In genomic region chr5:68350921-68351320, GRCm38 (mm10) we compare ENCODE assay signal across 26 mouse cellular contexts.
DNase-seq lines count a peak whose midpoint lies in the region; ATAC-seq and TF ChIP-seq lines count a peak whose summit lies in the region.
"Had no signal": no experiment of that assay in that cellular context is flagged by ENCODE, and none has a peak within 500 bp of the region (broad histone marks: within the 10 kb centered on the region; RNA-seq: fewer than 3 reads in every experiment).

No protein-coding gene starts in this region.

- TF ChIP-seq CTCF in hindbrain, postnatal 0 days (IDR thresholded peaks at IDR 0.05; ENCODE audit: low read depth), result no peak
- TF ChIP-seq CTCF in brain, embryonic 14.5 days (IDR thresholded peaks at IDR 0.05; ENCODE audit: borderline replicate concordance, extremely low read depth, insufficient read depth, insufficient read length), result no peak

- 70% methylated on average over 2 of the region's 2 CpGs for WGBS in hindbrain, postnatal 0 days
- 77% methylated on average over 2 of the region's 2 CpGs for WGBS in hindbrain, embryonic 14.5 days

- no peak for TF ChIP-seq POLR2A in brain, embryonic 14.5 days (IDR thresholded peaks at IDR 0.05; ENCODE audit: borderline replicate concordance, extremely low read depth, insufficient read depth, insufficient read length, poor library complexity, severe bottlenecking)

- H3K27me3 ChIP-seq in hindbrain, postnatal 0 days (ENCODE audit: insufficient read depth, low read length), result no peaks in the 10 kb centered on the region
- no peaks in the 10 kb centered on the region for H3K27me3 ChIP-seq in hindbrain, embryonic 14.5 days (ENCODE audit: control insufficient read depth, insufficient read depth, low read length)
- H3K27me3 ChIP-seq: embryonic facial prominence, embryonic 13.5 days; forebrain, embryonic 12.5 days; forebrain, embryonic 15.5 days; heart, embryonic 12.5 days; heart, embryonic 15.5 days; hindbrain, embryonic 13.5 days had no signal

- no peak overlapping the region for H3K4me3 ChIP-seq in hindbrain, postnatal 0 days (ENCODE audit: low read length)
- no peak overlapping the region for H3K4me3 ChIP-seq in hindbrain, embryonic 14.5 days (replicated peaks; ENCODE audit: low read length)
- H3K4me3 ChIP-seq: embryonic facial prominence, embryonic 10.5 days; embryonic facial prominence, embryonic 13.5 days; erythroblast, embryonic 14.5 days; forebrain, embryonic 12.5 days; forebrain, embryonic 15.5 days; heart, embryonic 12.5 days; heart, embryonic 15.5 days; hindbrain, embryonic 10.5 days; hindbrain, embryonic 13.5 days had no signal

- H3K36me3 ChIP-seq in hindbrain, postnatal 0 days (ENCODE audit: insufficient read depth, low read length), result no peaks in the 10 kb centered on the region
- no peaks in the 10 kb centered on the region for H3K36me3 ChIP-seq in hindbrain, embryonic 14.5 days (replicated peaks; ENCODE audit: control insufficient read depth, insufficient read depth)
- H3K36me3 ChIP-seq: embryonic facial prominence, embryonic 10.5 days; embryonic facial prominence, embryonic 13.5 days; forebrain, embryonic 12.5 days; forebrain, embryonic 15.5 days; heart, embryonic 12.5 days; heart, embryonic 15.5 days; hindbrain, embryonic 10.5 days; hindbrain, embryonic 13.5 days had no signal

- H3K9ac ChIP-seq in hindbrain, postnatal 0 days (replicated peaks; ENCODE audit: low read length), result no peak overlapping the region
- H3K9ac ChIP-seq in hindbrain, embryonic 14.5 days, result no peak overlapping the region
- H3K9ac ChIP-seq: embryonic facial prominence, embryonic 13.5 days; forebrain, embryonic 12.5 days; forebrain, embryonic 15.5 days; heart, embryonic 12.5 days; heart, embryonic 15.5 days; hindbrain, embryonic 13.5 days had no signal

- ATAC-seq in hindbrain, postnatal 0 days, result no peak
- no peak for ATAC-seq in hindbrain, embryonic 14.5 days (ENCODE audit: low FRiP score)
- ATAC-seq: activated CD4-positive, CD25-positive, alpha-beta regulatory T cell, adult 4 months; forebrain, embryonic 15.5 days; intestine, postnatal 0 days had no signal

- DNase-seq in cerebellum, adult 9-10 months, result peak; percentile 55
- no peak for DNase-seq in cerebellum, adult 11 months
- DNase-seq in hindbrain, postnatal 0 days (ENCODE audit: low spot score), result peak; percentile 28
- DNase-seq in hindbrain, embryonic 14.5 days (ENCODE audit: low spot score), result no peak
- DNase-seq in brain, adult 2 months (ENCODE audit: low read depth, low spot score), result peak; percentile 58
- peak; percentile 45 for DNase-seq in brain, embryonic 14.5 days (ENCODE audit: low read depth)
- DNase-seq in embryo, embryonic 10 days (ENCODE audit: low spot score), result no peak
- DNase-seq: adrenal gland, adult 8-10 months; adrenal gland, postnatal 25 days; embryo, embryonic 11 days; gastrocnemius, postnatal 25 days; heart, adult 18-20 months; heart, postnatal 10 days; heart, postnatal 36 days; kidney, adult 2 months had no signal

- H3K4me1 ChIP-seq in hindbrain, postnatal 0 days (ENCODE audit: insufficient read depth, low read length), result no peaks in the 10 kb centered on the region
- H3K4me1 ChIP-seq in hindbrain, embryonic 14.5 days (replicated peaks; ENCODE audit: control insufficient read depth, insufficient read depth, low read length), result no peaks in the 10 kb centered on the region
- H3K4me1 ChIP-seq: embryonic facial prominence, embryonic 13.5 days; forebrain, embryonic 12.5 days; forebrain, embryonic 15.5 days; heart, embryonic 12.5 days; heart, embryonic 15.5 days; hindbrain, embryonic 10.5 days; hindbrain, embryonic 13.5 days had no signal

- no peaks in the 10 kb centered on the region for H3K9me3 ChIP-seq in hindbrain, postnatal 0 days (ENCODE audit: low read length)
- no peaks in the 10 kb centered on the region for H3K9me3 ChIP-seq in hindbrain, embryonic 14.5 days (ENCODE audit: control insufficient read depth, low read length)
- H3K9me3 ChIP-seq: embryonic facial prominence, embryonic 10.5 days; embryonic facial prominence, embryonic 13.5 days; forebrain, embryonic 12.5 days; forebrain, embryonic 15.5 days; heart, embryonic 12.5 days; heart, embryonic 15.5 days; hindbrain, embryonic 10.5 days; hindbrain, embryonic 13.5 days had no signal

- no peak overlapping the region for H3K4me2 ChIP-seq in hindbrain, postnatal 0 days (ENCODE audit: low read depth, low read length)
- H3K4me2 ChIP-seq in hindbrain, embryonic 14.5 days (replicated peaks), result no peak overlapping the region
- H3K4me2 ChIP-seq: embryonic facial prominence, embryonic 13.5 days; forebrain, embryonic 12.5 days; forebrain, embryonic 15.5 days; heart, embryonic 12.5 days; heart, embryonic 15.5 days; hindbrain, embryonic 13.5 days had no signal

- H3K27ac ChIP-seq in hindbrain, postnatal 0 days, result no peak overlapping the region
- no peak overlapping the region for H3K27ac ChIP-seq in hindbrain, embryonic 14.5 days
- H3K27ac ChIP-seq: embryonic facial prominence, embryonic 10.5 days; embryonic facial prominence, embryonic 13.5 days; forebrain, embryonic 12.5 days; forebrain, embryonic 15.5 days; heart, embryonic 15.5 days; hindbrain, embryonic 10.5 days; hindbrain, embryonic 13.5 days had no signal

Comparison
In these comparisons a context has a peak if more than half of its experiments do, and no peak if none do; other contexts are left out.
1. DNase-seq: peak in cerebellum, adult 9-10 months (single experiment), hindbrain, postnatal 0 days (single experiment), brain, adult 2 months (single experiment) and brain, embryonic 14.5 days (single experiment); none in cerebellum, adult 11 months (single experiment), hindbrain, embryonic 14.5 days (single experiment) and embryo, embryonic 10 days (single experiment).